Mouse (Mus musculus) lung, embryonic 16.5 days (tissue): ENCODE measurements around the gene Olfr935. TPM values are rescaled to one million over a fixed set of nuclear protein-coding genes. Genes with fewer than 3 reads are reported as not detected.

Experiments
- ATAC-seq: fragments of 200-750 bp; cut with Nextera tagmentation; 2 replicates; pipeline ENCODE4 v1.8.0; 2017; ENCODE audit warnings: low read depth, mild to moderate bottlenecking, moderate library complexity
- H3K27ac ChIP-seq: fragments of 300-500 bp; sonication (generic); 2 replicates; pipeline ENCODE4 v1.5.1; 2014; ENCODE audit warnings: mild to moderate bottlenecking, control low read depth, low read length
- H3K27me3 ChIP-seq: fragments of 300-500 bp; sonication (generic); 2 replicates; pipeline ENCODE4 v1.6.1; 2014; ENCODE audit warnings: low read depth, low read length, mixed read lengths; ENCODE audit not compliant: control insufficient read depth, insufficient read depth
- H3K36me3 ChIP-seq: fragments of 300-500 bp; sonication (generic); 2 replicates; pipeline ENCODE4 v1.6.1; 2014; ENCODE audit warnings: low read length; ENCODE audit not compliant: control insufficient read depth, insufficient read depth
- H3K4me1 ChIP-seq: fragments of 300-500 bp; sonication (generic); replicated peaks from 2 replicates; pipeline ENCODE4 v1.6.1; 2014; ENCODE audit warnings: low read length, mixed read lengths; ENCODE audit not compliant: control insufficient read depth, insufficient read depth
- H3K4me2 ChIP-seq: fragments of 300-500 bp; sonication (generic); 2 replicates; pipeline ENCODE4 v1.6.1; 2014; ENCODE audit warnings: low read depth, low read length, control low read depth
- H3K4me3 ChIP-seq: fragments of 300-500 bp; sonication (generic); 2 replicates; pipeline ENCODE4 v1.5.1; 2014; ENCODE audit warnings: mild to moderate bottlenecking, low read length, control low read depth
- H3K9ac ChIP-seq: fragments of 300-500 bp; sonication (generic); 2 replicates; pipeline ENCODE4 v1.6.1; 2014; ENCODE audit warnings: low read length, control low read depth
- H3K9me3 ChIP-seq: fragments of 300-500 bp; sonication (generic); 2 replicates; pipeline ENCODE4 v1.6.1; 2016; ENCODE audit warnings: low read length; ENCODE audit not compliant: control insufficient read depth
- WGBS: fragments of 180-500 bp; shearing (Covaris S2); extraction: QIAGEN DNeasy Blood & Tissue Kit; methylation state at CpG from one replicate; pipeline ENCODE4 v1.1.7; 2014; 5-methylcytosine and 5-hydroxymethylcytosine counted together
- microRNA-seq: library from miRNA; unstranded; fragments of <30 nt; microRNA quantifications from one replicate; pipeline ENCODE4, GENCODE M21; 2016
- polyA plus RNA-seq: library from polyadenylated mRNA; unstranded; fragments of >200 nt; fragmentation: Nextera tagmentation; extraction: Ambion mirVana; gene quantifications from 2 replicates; pipeline ENCODE4 v1.2.1, GENCODE M21; 2015

Olfr935 gene
- not detected in 2 replicates for polyA plus RNA-seq

DNA sequence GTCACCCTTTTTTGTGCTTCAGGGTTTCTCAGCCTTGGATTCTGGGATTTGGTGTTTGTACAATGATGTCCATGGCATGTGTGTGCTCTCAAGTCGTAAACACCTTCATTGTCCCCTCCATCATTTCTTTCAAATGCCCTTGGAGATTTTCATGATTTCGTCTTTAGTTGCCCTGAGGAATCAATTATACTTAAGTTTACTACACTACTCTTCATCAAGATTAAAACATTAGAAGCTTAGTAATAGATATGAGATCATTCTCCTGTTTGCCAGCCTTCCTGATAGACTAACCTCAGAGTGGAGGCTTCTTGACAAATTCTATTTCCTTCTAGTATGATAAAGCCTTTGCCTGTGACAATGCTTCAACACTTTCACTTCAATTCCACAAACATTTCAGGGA, at the start of gene Olfr935:
Gene Olfr935 (minus strand): TSS at position 101 of the 400 bp plus-strand sequence.
- H3K9me3 ChIP-seq: no peaks in the 10 kb centered on the region; the same call in 1 of the 2 replicates
- no peak for ATAC-seq
- H3K4me2 ChIP-seq: no peak within 1 kb of the TSS
- no peak within 1 kb of the TSS for H3K9ac ChIP-seq
- 64% methylated on average over 2 of the region's 2 CpGs for WGBS
- no peaks in the 10 kb centered on the region for H3K27me3 ChIP-seq
- H3K4me3 ChIP-seq: no peak within 1 kb of the TSS
- no peaks in the 10 kb centered on the region for H3K4me1 ChIP-seq
- no peak within 1 kb of the TSS for H3K27ac ChIP-seq
- no peaks in the 10 kb centered on the region for H3K36me3 ChIP-seq

DNA sequence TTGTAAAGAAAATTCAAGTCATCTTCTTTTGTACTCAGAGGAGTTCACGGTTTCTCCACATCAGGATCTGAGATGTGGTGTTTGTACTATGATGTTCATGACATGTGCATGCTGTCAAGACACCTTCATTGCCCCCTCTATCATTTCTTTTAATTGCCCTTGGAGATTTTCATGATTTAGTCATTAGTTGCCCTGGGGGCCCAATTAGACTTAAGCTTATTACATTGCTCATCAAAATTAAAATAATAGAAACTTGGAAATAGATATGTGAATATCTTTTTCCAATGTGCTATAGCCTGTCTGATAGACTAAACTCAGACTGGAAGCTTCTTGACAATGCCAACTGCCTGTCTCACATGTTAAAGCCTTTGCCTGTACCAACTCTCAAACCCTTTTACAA, 23.8 kb upstream of the Olfr935 start, which contains the start of gene Olfr146:
Gene Olfr146 (minus strand): TSS at position 101 of the 400 bp plus-strand sequence.
- Histone ChIP-seq H3K27ac (no peak within 1 kb of the TSS), H3K4me3 (no peak within 1 kb of the TSS), H3K4me1 (no peaks in the 10 kb centered on the region), H3K4me2 (no peak within 1 kb of the TSS), H3K9ac (no peak within 1 kb of the TSS), H3K27me3 (no peaks in the 10 kb centered on the region), H3K36me3 (no peaks in the 10 kb centered on the region), H3K9me3 (no peaks in the 10 kb centered on the region; the same call in 1 of the 2 replicates)
- no peak for ATAC-seq
- WGBS: 63% methylated on average over 1 of the region's 1 CpGs

DNA sequence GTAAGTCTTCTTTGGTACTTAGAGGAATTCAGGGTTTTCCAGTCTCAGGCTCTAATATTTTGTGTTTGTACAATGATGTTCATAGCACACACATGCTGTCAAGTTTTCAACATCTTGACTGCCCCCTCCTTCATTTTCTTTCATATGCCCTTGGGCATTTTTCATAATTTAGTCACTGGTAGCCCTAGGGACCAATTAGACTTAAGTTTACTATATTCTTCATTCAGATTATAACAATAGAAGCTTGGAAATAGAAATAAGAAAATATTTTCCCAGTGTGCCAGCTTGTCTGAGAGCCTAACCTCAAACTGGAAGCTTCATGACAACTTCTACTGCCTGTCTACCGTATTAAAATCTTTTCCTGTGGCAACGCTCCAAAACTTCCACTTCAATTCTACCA, 11.3 kb downstream of the Olfr935 start, which contains the start of gene Olfr934:
Gene Olfr934 (minus strand): TSS at position 101 of the 400 bp plus-strand sequence.
- ATAC-seq: no peak
- no peaks in the 10 kb centered on the region for H3K4me1 ChIP-seq
- H3K4me3 ChIP-seq: no peak within 1 kb of the TSS
- no peaks in the 10 kb centered on the region for H3K27me3 ChIP-seq
- H3K9me3 ChIP-seq: no peaks in the 10 kb centered on the region
- no peaks in the 10 kb centered on the region for H3K36me3 ChIP-seq
- no peak within 1 kb of the TSS for H3K9ac ChIP-seq
- H3K27ac ChIP-seq: no peak within 1 kb of the TSS
- no peak within 1 kb of the TSS for H3K4me2 ChIP-seq
- WGBS: 89% methylated on average over 2 of the region's 2 CpGs

DNA sequence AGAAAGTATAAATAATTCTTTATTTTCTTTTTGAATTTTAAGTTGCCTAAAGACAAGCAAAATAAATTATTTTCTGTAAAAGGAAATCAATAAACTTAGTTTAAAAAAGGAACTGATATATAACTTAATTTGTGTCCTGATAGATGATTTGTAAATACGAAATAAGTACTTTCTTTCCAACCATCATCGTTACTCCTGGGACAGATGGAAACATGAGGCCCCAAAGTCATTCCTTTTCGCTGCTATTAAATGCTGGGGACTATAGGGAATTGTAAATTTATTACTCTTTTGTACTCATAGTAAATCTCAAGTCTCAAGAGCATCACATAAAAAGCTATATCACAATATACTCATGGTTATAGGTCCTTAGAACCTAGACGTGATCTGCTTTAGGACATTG, 27.5 kb downstream of the Olfr935 start, which contains the start of gene Olfr933:
Gene Olfr933 (plus strand): TSS at position 301 of the 400 bp plus-strand sequence.
- H3K27me3 ChIP-seq: no peaks in the 10 kb centered on the region
- no peak within 1 kb of the TSS for H3K4me3 ChIP-seq
- H3K4me1 ChIP-seq: no peaks in the 10 kb centered on the region
- 71% methylated on average over 4 of the region's 4 CpGs for WGBS
- H3K4me2 ChIP-seq: no peak within 1 kb of the TSS
- no peaks in the 10 kb centered on the region for H3K9me3 ChIP-seq
- no peaks in the 10 kb centered on the region for H3K36me3 ChIP-seq
- no peak for ATAC-seq
- H3K27ac ChIP-seq: no peak within 1 kb of the TSS
- H3K9ac ChIP-seq: no peak within 1 kb of the TSS

DNA sequence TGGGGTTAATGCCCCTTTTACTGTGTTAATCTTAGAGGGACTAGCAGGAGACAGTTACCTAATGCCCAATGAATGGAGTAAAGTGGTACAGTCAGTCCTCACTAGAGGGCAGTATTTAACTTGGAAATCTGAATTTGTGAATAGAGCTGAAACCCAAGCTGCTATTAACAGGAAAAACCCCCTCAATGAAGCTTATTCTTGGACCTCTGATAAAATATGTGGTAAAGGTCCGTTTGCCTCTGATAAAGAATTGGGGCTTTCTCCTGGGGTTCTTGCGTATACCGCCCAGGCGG, 45.4 kb downstream of the Olfr935 start:
- no peak for ATAC-seq
- H3K4me3 ChIP-seq: no peak overlapping the region

DNA sequence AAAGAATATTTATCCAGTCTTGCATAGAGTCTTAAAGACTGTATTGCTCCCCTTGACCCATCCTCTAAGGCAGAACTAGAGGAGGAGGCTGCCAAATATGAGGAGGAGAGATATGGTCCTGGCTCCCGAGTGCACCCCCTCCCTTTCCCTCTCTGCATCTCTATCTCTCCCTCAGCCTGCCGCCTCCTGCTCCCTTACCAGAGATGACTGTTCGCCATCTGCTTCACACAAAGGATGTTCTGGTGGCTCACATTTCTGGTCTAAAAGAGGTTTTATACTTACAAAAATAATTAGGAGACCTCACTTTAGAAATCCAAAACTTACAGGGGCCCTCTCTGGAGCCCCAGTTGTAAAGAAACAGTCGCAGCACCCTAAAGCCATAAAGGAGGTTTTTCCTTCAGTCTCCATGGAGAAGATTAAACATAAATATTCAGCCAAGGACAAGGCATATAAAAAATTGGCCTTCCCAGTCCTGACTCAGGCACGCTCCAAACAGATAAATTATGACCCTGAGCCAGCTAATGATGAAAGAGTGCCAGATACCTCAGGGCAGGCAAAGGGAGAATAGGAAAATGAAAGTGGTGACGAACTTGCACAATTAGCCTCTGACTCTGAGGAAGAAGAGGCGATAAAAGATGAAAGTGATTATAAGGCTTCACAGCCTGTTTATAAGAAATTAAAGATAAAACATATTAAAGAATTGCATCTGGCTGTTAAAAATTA, 45.9 kb downstream of the Olfr935 start:
- Histone ChIP-seq H3K27me3 (no peaks in the 10 kb centered on the region), H3K27ac (no peak overlapping the region), H3K36me3 (no peaks in the 10 kb centered on the region), H3K9ac (no peak overlapping the region), H3K4me1 (no peaks in the 10 kb centered on the region), H3K4me3 (no peak overlapping the region), H3K4me2 (no peak overlapping the region), H3K9me3 (no peaks in the 10 kb centered on the region)
- WGBS: 49% methylated on average over 7 of the region's 7 CpGs
- ATAC-seq: no peak

More for the DNA sequence above, 45.4 kb downstream of the Olfr935 start:
- H3K27ac ChIP-seq: no peak overlapping the region
- no peaks in the 10 kb centered on the region for H3K36me3 ChIP-seq
- H3K9ac ChIP-seq: no peak overlapping the region
- no peaks in the 10 kb centered on the region for H3K27me3 ChIP-seq
- no peaks in the 10 kb centered on the region for H3K9me3 ChIP-seq
- H3K4me2 ChIP-seq: no peak overlapping the region
- 62% methylated on average over 4 of the region's 4 CpGs for WGBS
- H3K4me1 ChIP-seq: no peaks in the 10 kb centered on the region

Small RNAs within 50 kb of the gene (microRNA-seq; reads per million reads assigned to microRNA genes)
- not detected for gene Gm25529

Other genes with a start within 250 kb of the Olfr935 start
- not detected in 2 replicates for gene Olfr920, start 247.4 kb downstream of the Olfr935 start, polyA plus RNA-seq
- gene Olfr921, start 226.6 kb downstream of the Olfr935 start, polyA plus RNA-seq: not detected in 2 replicates
- not detected in 2 replicates for gene Olfr922, start 185.1 kb downstream of the Olfr935 start, polyA plus RNA-seq
- not detected in 2 replicates for gene Olfr923, start 173.1 kb downstream of the Olfr935 start, polyA plus RNA-seq
- not detected in 2 replicates for gene Olfr924, start 155.2 kb downstream of the Olfr935 start, polyA plus RNA-seq
- gene Olfr26, start 144.6 kb downstream of the Olfr935 start, polyA plus RNA-seq: not detected in 2 replicates
- not detected in 2 replicates for gene Olfr926, start 122.6 kb downstream of the Olfr935 start, polyA plus RNA-seq
- not detected in 2 replicates for gene Olfr930, start 69.9 kb downstream of the Olfr935 start, polyA plus RNA-seq
- not detected in 2 replicates for gene Olfr933, start 27.4 kb downstream of the Olfr935 start, polyA plus RNA-seq
- gene Olfr934, start 11.4 kb downstream of the Olfr935 start, polyA plus RNA-seq: not detected in 2 replicates
- gene Olfr146, start 23.7 kb upstream of the Olfr935 start, polyA plus RNA-seq: not detected in 2 replicates
- not detected in 2 replicates for gene Olfr937, start 65.3 kb upstream of the Olfr935 start, polyA plus RNA-seq
- gene Olfr938, start 79.2 kb upstream of the Olfr935 start, polyA plus RNA-seq: not detected in 2 replicates
- not detected in 2 replicates for gene Olfr27, start 128.4 kb upstream of the Olfr935 start, polyA plus RNA-seq
- not detected in 2 replicates for gene Olfr943, start 166.6 kb upstream of the Olfr935 start, polyA plus RNA-seq
- gene Olfr944, start 202.2 kb upstream of the Olfr935 start, polyA plus RNA-seq: not detected in 2 replicates